Mouse (Mus musculus) liver, postnatal 0 days (tissue): ENCODE measurements around the gene Pcdh7.

Source experiments
- CTCF ChIP-seq: sonication (generic); IDR thresholded peaks from 2 replicates; pipeline ENCODE4 v1.5.1; 2016; ENCODE audit warnings: antibody characterized with exemption, low read depth
- EP300 ChIP-seq: IDR thresholded peaks from 2 replicates; pipeline ENCODE4 v1.6.1; 2016; ENCODE audit warnings: antibody characterized with exemption, low read depth, mild to moderate bottlenecking

GRCm38 (mm10) chr5:57964201-57964600, 246.4 kb downstream of the Pcdh7 start:
- TF ChIP-seq CTCF = no peak
- no peak for TF ChIP-seq EP300
